Mouse (Mus musculus): ENCODE results near the gene Adck1. TPM values are rescaled to one million over a fixed set of nuclear protein-coding genes. Genes with fewer than 3 reads are reported as not detected.
"Not testable (repeated sequence)": the region's sequence is repeated elsewhere in the genome, so short reads cannot be mapped to it uniquely, and the experiment has no call there.

Adck1 gene
- polyA plus RNA-seq, 1 experiment from 2014 or later, result 19.8 TPM

- H3K9me3 ChIP-seq, result no peaks in the 10 kb centered on the region
- no peaks in the 10 kb centered on the region for H3K27me3 ChIP-seq (ENCODE audit: poor library complexity, severe bottlenecking)
- no peaks in the 10 kb centered on the region for H3K36me3 ChIP-seq (replicated peaks)
- 96% methylated on average over 6 of the region's 6 CpGs for WGBS
- no peaks in the 10 kb centered on the region for H3K4me1 ChIP-seq
- no peak for DNase-seq (ENCODE audit: extremely low spot score, low spot score)
- H3K27ac ChIP-seq, result no peak overlapping the region
- H3K4me3 ChIP-seq, result no peak overlapping the region
These were observed 106.4 kb downstream of the Adck1 start for GRCm38 (mm10) chr12:88466801-88467200.

GRCm38 (mm10) chr12:88467257-88467656 lies 106.9 kb downstream of the Adck1 start:
- Histone ChIP-seq H3K36me3 (replicated peaks) (no peaks in the 10 kb centered on the region), H3K4me3 (no peak overlapping the region), H3K27me3 (ENCODE audit: poor library complexity, severe bottlenecking) (no peaks in the 10 kb centered on the region), H3K9me3 (no peaks in the 10 kb centered on the region), H3K4me1 (no peaks in the 10 kb centered on the region), H3K27ac (no peak overlapping the region)
- no peak for DNase-seq (ENCODE audit: extremely low spot score, low spot score)
- 96% methylated on average over 3 of the region's 3 CpGs for WGBS

GRCm38 (mm10) chr12:88467935-88468465 lies 107.6 kb downstream of the Adck1 start:
- DNase-seq (ENCODE audit: extremely low spot score, low spot score), result no peak
- H3K4me1 ChIP-seq, result no peaks in the 10 kb centered on the region
- H3K4me3 ChIP-seq, result no peak overlapping the region
- H3K27me3 ChIP-seq (ENCODE audit: poor library complexity, severe bottlenecking), result no peaks in the 10 kb centered on the region
- no peaks in the 10 kb centered on the region for H3K36me3 ChIP-seq (replicated peaks)
- 71% methylated on average over 5 of the region's 5 CpGs for WGBS
- H3K9me3 ChIP-seq, result no peaks in the 10 kb centered on the region
- no peak overlapping the region for H3K27ac ChIP-seq

- Histone ChIP-seq H3K27me3 (ENCODE audit: poor library complexity, severe bottlenecking) (no peaks in the 10 kb centered on the region), H3K4me1 (no peaks in the 10 kb centered on the region)
- WGBS, result 84% methylated on average over 6 of the region's 6 CpGs
These were observed 108.3 kb downstream of the Adck1 start for GRCm38 (mm10) chr12:88468691-88469090.

GRCm38 (mm10) chr12:88471884-88472283 lies 111.5 kb downstream of the Adck1 start:
- WGBS, result 74% methylated on average over 10 of the region's 10 CpGs
- H3K36me3 ChIP-seq (replicated peaks); H3K4me1 ChIP-seq; H3K9me3 ChIP-seq; H3K27ac ChIP-seq; DNase-seq (ENCODE audit: extremely low spot score, low spot score); H3K4me3 ChIP-seq; H3K27me3 ChIP-seq (ENCODE audit: poor library complexity, severe bottlenecking): not testable (repeated sequence)

More at GRCm38 (mm10) chr12:88468691-88469090, 108.3 kb downstream of the Adck1 start:
- no peaks in the 10 kb centered on the region for H3K9me3 ChIP-seq
- no peaks in the 10 kb centered on the region for H3K36me3 ChIP-seq (replicated peaks)
- H3K27ac ChIP-seq, result no peak overlapping the region
- H3K4me3 ChIP-seq, result no peak overlapping the region
- no peak for DNase-seq (ENCODE audit: extremely low spot score, low spot score)

GRCm38 (mm10) chr12:88472832-88473231 lies 112.5 kb downstream of the Adck1 start:
- Histone ChIP-seq H3K4me3 (no peak overlapping the region), H3K36me3 (replicated peaks) (no peaks in the 10 kb centered on the region), H3K27me3 (ENCODE audit: poor library complexity, severe bottlenecking) (no peaks in the 10 kb centered on the region), H3K27ac (no peak overlapping the region), H3K9me3 (no peaks in the 10 kb centered on the region), H3K4me1 (no peaks in the 10 kb centered on the region)
- WGBS, result 82% methylated on average over 3 of the region's 3 CpGs
- DNase-seq (ENCODE audit: extremely low spot score, low spot score), result no peak

- no peak for DNase-seq (ENCODE audit: extremely low spot score, low spot score)
- Histone ChIP-seq H3K9me3 (no peaks in the 10 kb centered on the region), H3K27me3 (ENCODE audit: poor library complexity, severe bottlenecking) (no peaks in the 10 kb centered on the region), H3K4me1 (no peaks in the 10 kb centered on the region), H3K36me3 (replicated peaks) (no peaks in the 10 kb centered on the region), H3K4me3 (no peak overlapping the region), H3K27ac (no peak overlapping the region)
- WGBS, result 91% methylated on average over 6 of the region's 6 CpGs
These were observed 113.4 kb downstream of the Adck1 start for GRCm38 (mm10) chr12:88473796-88474195.

- Histone ChIP-seq H3K9me3 (no peaks in the 10 kb centered on the region), H3K4me1 (no peaks in the 10 kb centered on the region), H3K27me3 (ENCODE audit: poor library complexity, severe bottlenecking) (no peaks in the 10 kb centered on the region), H3K36me3 (replicated peaks) (no peaks in the 10 kb centered on the region), H3K27ac (no peak overlapping the region), H3K4me3 (no peak overlapping the region)
- no peak for DNase-seq (ENCODE audit: extremely low spot score, low spot score)
- WGBS, result 83% methylated on average over 3 of the region's 3 CpGs
These were observed 115.5 kb downstream of the Adck1 start for GRCm38 (mm10) chr12:88475833-88476232.

GRCm38 (mm10) chr12:88476702-88477101 lies 116.3 kb downstream of the Adck1 start:
- no peaks in the 10 kb centered on the region for H3K4me1 ChIP-seq
- DNase-seq (ENCODE audit: extremely low spot score, low spot score), result no peak
- no peaks in the 10 kb centered on the region for H3K36me3 ChIP-seq (replicated peaks)
- 92% methylated on average over 6 of the region's 6 CpGs for WGBS
- no peaks in the 10 kb centered on the region for H3K9me3 ChIP-seq
- H3K27me3 ChIP-seq (ENCODE audit: poor library complexity, severe bottlenecking), result no peaks in the 10 kb centered on the region
- H3K27ac ChIP-seq, result no peak overlapping the region
- H3K4me3 ChIP-seq, result no peak overlapping the region

GRCm38 (mm10) chr12:88481657-88482056 lies 121.3 kb downstream of the Adck1 start:
- H3K9me3 ChIP-seq, result no peaks in the 10 kb centered on the region
- no peak overlapping the region for H3K27ac ChIP-seq
- no peaks in the 10 kb centered on the region for H3K4me1 ChIP-seq
- no peaks in the 10 kb centered on the region for H3K36me3 ChIP-seq (replicated peaks)
- no peaks in the 10 kb centered on the region for H3K27me3 ChIP-seq (ENCODE audit: poor library complexity, severe bottlenecking)
- 90% methylated on average over 3 of the region's 3 CpGs for whole genome bisulfite sequencing
- DNase-seq (ENCODE audit: extremely low spot score, low spot score), result no peak
- H3K4me3 ChIP-seq, result no peak overlapping the region

- no peaks in the 10 kb centered on the region for H3K36me3 ChIP-seq (replicated peaks)
- H3K4me3 ChIP-seq, result no peak overlapping the region
- WGBS, result 74% methylated on average over 2 of the region's 2 CpGs
- no peak overlapping the region for H3K27ac ChIP-seq
- no peak for DNase-seq (ENCODE audit: extremely low spot score, low spot score)
- no peaks in the 10 kb centered on the region for H3K9me3 ChIP-seq
- no peaks in the 10 kb centered on the region for H3K4me1 ChIP-seq
- no peaks in the 10 kb centered on the region for H3K27me3 ChIP-seq (ENCODE audit: poor library complexity, severe bottlenecking)
These were observed 130.5 kb downstream of the Adck1 start for GRCm38 (mm10) chr12:88490881-88491280.

Other genes with a start within 250 kb of the Adck1 start
- not detected in 2 replicates for gene Gm10436, start 178.4 kb upstream of the Adck1 start, polyA plus RNA-seq (2016; fragmentation: Nextera tagmentation; extraction: Ambion mirVana)
- not detected in 2 replicates for gene Gm8332, start 110.5 kb upstream of the Adck1 start, polyA plus RNA-seq (2016; fragmentation: Nextera tagmentation; extraction: Ambion mirVana)
- gene Gm5662, start 86.1 kb upstream of the Adck1 start, polyA plus RNA-seq (2016; fragmentation: Nextera tagmentation; extraction: Ambion mirVana), result not detected in 2 replicates
- not detected in 2 replicates for gene Gm5039, start 36.5 kb upstream of the Adck1 start, polyA plus RNA-seq (2016; fragmentation: Nextera tagmentation; extraction: Ambion mirVana)

Measured in forebrain, embryonic 10.5 days (tissue).